Mouse (Mus musculus) ES-E14 (cell line): ENCODE measurements around the gene Snapin. TPM values are rescaled to one million over a fixed set of nuclear protein-coding genes. Genes with fewer than 3 reads are reported as not detected.

Experiments
- DNase-seq: peaks from one replicate; pipeline ENCODE4 v3.0.0-alpha.2; 2013; ENCODE audit warnings: low read depth, low spot score
- H3K27ac ChIP-seq: 2 replicates; pipeline ENCODE4 v1.5.1; 2012; ENCODE audit warnings: low read depth, mild to moderate bottlenecking, low read length, moderate library complexity, mixed read lengths; ENCODE audit not compliant: poor library complexity, insufficient read depth, severe bottlenecking
- H3K36me3 ChIP-seq: 2 replicates; pipeline ENCODE4 v1.6.1; 2012; ENCODE audit warnings: mild to moderate bottlenecking, low read length, moderate library complexity, mixed read lengths; ENCODE audit not compliant: control insufficient read depth, poor library complexity, insufficient read depth, severe bottlenecking
- H3K4me1 ChIP-seq, 2 experiments: fragments of 150-350 bp in 1 of 2; sonication (generic) in 1 of 2; 2 replicates each; pipeline ENCODE4 v1.6.1; 2012; ENCODE audit warnings: low read length in 2 of 2, mild to moderate bottlenecking in 1 of 2, mixed read lengths in 1 of 2; ENCODE audit not compliant: control insufficient read depth in 2 of 2, insufficient read depth in 2 of 2, poor library complexity in 1 of 2
- H3K4me3 ChIP-seq, 2 experiments: fragments of 150-350 bp in 1 of 2; sonication (generic) in 1 of 2; 2 replicates each; pipeline ENCODE4 v1.5.1; 2012; ENCODE audit warnings: low read length in 2 of 2, low read depth in 1 of 2, mild to moderate bottlenecking in 1 of 2, mixed read lengths in 1 of 2; ENCODE audit not compliant: insufficient read depth in 1 of 2, poor library complexity in 1 of 2, severe bottlenecking in 1 of 2
- H3K9ac ChIP-seq: 2 replicates; pipeline ENCODE4 v1.6.1; 2012; ENCODE audit warnings: low read depth, mild to moderate bottlenecking, low read length, mixed read lengths; ENCODE audit not compliant: poor library complexity, insufficient read depth, severe bottlenecking
- H3K9me3 ChIP-seq: fragments of 150-350 bp; sonication (generic); 2 replicates; pipeline ENCODE4 v1.6.1; 2012; ENCODE audit warnings: low read depth, mild to moderate bottlenecking, low read length; ENCODE audit not compliant: control insufficient read depth, insufficient read depth
- CHD2 ChIP-seq: IDR thresholded peaks from 2 replicates; pipeline ENCODE4 v1.6.1; 2014; ENCODE audit warnings: mild to moderate bottlenecking, low read depth, low read length, inconsistent platforms
- HCFC1 ChIP-seq: IDR thresholded peaks from 2 replicates; pipeline ENCODE4 v1.6.1; 2012; ENCODE audit warnings: low read length, inconsistent platforms, borderline replicate concordance; ENCODE audit not compliant: insufficient read depth
- MAFK ChIP-seq: IDR thresholded peaks from 2 replicates; pipeline ENCODE4 v1.6.1; 2014; ENCODE audit warnings: mild to moderate bottlenecking, low read depth, low read length, inconsistent platforms; ENCODE audit not compliant: insufficient read depth
- ZC3H11A ChIP-seq: IDR thresholded peaks from 2 replicates; pipeline ENCODE4 v1.6.1; 2012; ENCODE audit warnings: low read depth, mild to moderate bottlenecking, inconsistent platforms, low read length, borderline replicate concordance
- ZNF384 ChIP-seq: IDR thresholded peaks from 2 replicates; pipeline ENCODE4 v1.6.1; 2012; ENCODE audit warnings: low read depth, low read length, inconsistent platforms
- in situ Hi-C, 2 experiments: fragments of 600-800 bp; cut with MboI; formaldehyde crosslinking; loops; one replicate each; pipeline ENCODE4 v1.15.1; 2025; ENCODE audit warnings: low sequenced_read_pairs in 2 of 2, inconsistent platforms in 1 of 2; ENCODE audit not compliant: unreplicated experiment in 2 of 2
- total RNA-seq: library from RNA; depleted of rRNA; stranded (reverse); fragments of 300-350 nt; gene quantifications from 2 replicates; pipeline ENCODE4 v1.2.3, GENCODE M21; 2012

Gene Snapin
- total RNA-seq, 1 experiment = 33.6 TPM

GRCm38 (mm10) chr3:90503444-90503843, 12.6 kb upstream of the Snapin start:
- H3K9ac ChIP-seq = no peak overlapping the region
- H3K9me3 ChIP-seq = no peaks in the 10 kb centered on the region
- in situ Hi-C loops = no loop called here
- DNase-seq = no peak
- 0 out of 4 replicates have a peak, but pooled peaks cover 0 to 3% of the 10 kb centered on the region in 2 experiments for H3K4me1 ChIP-seq
- H3K36me3 ChIP-seq = peaks cover 33% of the 10 kb centered on the region
- H3K4me3 ChIP-seq = no peak overlapping the region
- TF ChIP-seq HCFC1 (no peak), MAFK (no peak), ZNF384 (no peak), CHD2 (no peak), ZC3H11A (no peak)
- no peak overlapping the region for H3K27ac ChIP-seq

GRCm38 (mm10) chr3:90497597-90497996, 6.8 kb upstream of the Snapin start:
- no peak for DNase-seq

GRCm38 (mm10) chr3:90495850-90496525, 5.2 kb upstream of the Snapin start:
- H3K9ac ChIP-seq = no peak overlapping the region
- in situ Hi-C loops = no loop called here
- H3K9me3 ChIP-seq = no peaks in the 10 kb centered on the region
- TF ChIP-seq ZC3H11A = no peak
- TF ChIP-seq ZNF384 = no peak
- TF ChIP-seq HCFC1 = no peak
- no peak for TF ChIP-seq CHD2
- TF ChIP-seq MAFK = no peak
- no peak for DNase-seq
- no peaks in the 10 kb centered on the region; a peak in 1 of 4 replicates for H3K4me1 ChIP-seq
- H3K4me3 ChIP-seq = no peak overlapping the region
- peaks cover 18% of the 10 kb centered on the region for H3K36me3 ChIP-seq
- H3K27ac ChIP-seq = no peak overlapping the region

More at GRCm38 (mm10) chr3:90497597-90497996, 6.8 kb upstream of the Snapin start:
- peaks cover 27% of the 10 kb centered on the region for H3K36me3 ChIP-seq
- no peak overlapping the region for H3K27ac ChIP-seq
- in situ Hi-C loops = no loop called here
- no peaks in the 10 kb centered on the region; a peak in 1 of 4 replicates for H3K4me1 ChIP-seq
- peak; percentile 91 for TF ChIP-seq ZNF384
- TF ChIP-seq CHD2 = no peak
- H3K9me3 ChIP-seq = no peaks in the 10 kb centered on the region
- H3K9ac ChIP-seq = no peak overlapping the region
- no peak overlapping the region for H3K4me3 ChIP-seq

GRCm38 (mm10) chr3:90493831-90494540, 3.2 kb upstream of the Snapin start:
- no peak overlapping the region for H3K27ac ChIP-seq
- no peak overlapping the region for H3K9ac ChIP-seq
- in situ Hi-C loops = no loop called here
- H3K4me1 ChIP-seq = no peaks in the 10 kb centered on the region; a peak in 1 of 4 replicates
- peaks cover 16% of the 10 kb centered on the region for H3K36me3 ChIP-seq
- H3K4me3 ChIP-seq = no peak overlapping the region
- DNase-seq = no peak
- H3K9me3 ChIP-seq = no peaks in the 10 kb centered on the region
- no peak for TF ChIP-seq ZC3H11A
- no peak for TF ChIP-seq CHD2
- TF ChIP-seq MAFK = no peak
- TF ChIP-seq HCFC1 = no peak
- TF ChIP-seq ZNF384 = no peak

GRCm38 (mm10) chr3:90491350-90491749, 517 bp upstream of the Snapin start:
- no peak for DNase-seq
- in situ Hi-C loops = no loop called here
- peak; percentile 70; the same call in 1 of the 2 replicates for TF ChIP-seq ZNF384
- no peak for TF ChIP-seq HCFC1
- no peaks in the 10 kb centered on the region for H3K4me1 ChIP-seq
- H3K9me3 ChIP-seq = no peaks in the 10 kb centered on the region
- H3K9ac ChIP-seq = no peak overlapping the region
- H3K4me3 ChIP-seq = no peak overlapping the region
- H3K27ac ChIP-seq = no peak overlapping the region
- peaks cover 12% of the 10 kb centered on the region for H3K36me3 ChIP-seq
